Mouse (Mus musculus): ENCODE data around the gene Nadsyn1. TPM values are rescaled to one million over a fixed set of nuclear protein-coding genes. Genes with fewer than 3 reads are reported as not detected.
A peak's percentile ranks its signal among the peaks of the same experiment; 100 is the strongest.

The Nadsyn1 gene
- total RNA-seq, 2 experiments from 2014 or later = 3.7 to 4.6 TPM

GRCm38 (mm10) chr7:143832611-143833010 lies 10.0 kb upstream of the Nadsyn1 start:
- Histone ChIP-seq H3K4me3 (no peak overlapping the region), H3K27ac (no peak overlapping the region)
- TF ChIP-seq CTCF (IDR thresholded peaks at IDR 0.05) = no peak
- no peak for DNase-seq
- intact Hi-C loops (cut with DNase I) = no loop called here

GRCm38 (mm10) chr7:143832196-143832595 lies 9.5 kb upstream of the Nadsyn1 start:
- H3K4me3 ChIP-seq = no peak overlapping the region
- DNase-seq = no peak
- H3K27ac ChIP-seq = no peak overlapping the region
- TF ChIP-seq CTCF (IDR thresholded peaks at IDR 0.05) = no peak
- intact Hi-C loops (cut with DNase I) = no loop called here

- TF ChIP-seq CTCF (IDR thresholded peaks at IDR 0.05) = no peak
Observed at GRCm38 (mm10) chr7:143830399-143830798, 7.8 kb upstream of the Nadsyn1 start.

GRCm38 (mm10) chr7:143829504-143830331 lies 7.1 kb upstream of the Nadsyn1 start:
- DNase-seq = peak; percentile 96
- intact Hi-C loops (cut with DNase I) = loop anchor here (1.0 to 10.0 kb wide), 2 partner anchors 78 to 235 kb away; no protein-coding TSS in a partner anchor
- Histone ChIP-seq H3K4me3 (peak overlapping the region; percentile 91), H3K27ac (peak overlapping the region; percentile 87)
- peak; percentile 94 for TF ChIP-seq CTCF (IDR thresholded peaks at IDR 0.05)

More at GRCm38 (mm10) chr7:143830399-143830798, 7.8 kb upstream of the Nadsyn1 start:
- intact Hi-C loops (cut with DNase I) = no loop called here
- Histone ChIP-seq H3K4me3 (peak overlapping the region; percentile 91), H3K27ac (peak overlapping the region; percentile 87)
- DNase-seq = no peak

- intact Hi-C loops (cut with DNase I) = loop anchor here (10.0 kb wide), 1 partner anchor 232 kb away; no protein-coding TSS in a partner anchor
- TF ChIP-seq CTCF (IDR thresholded peaks at IDR 0.05) = no peak
- no peak for DNase-seq
- no peak overlapping the region for H3K27ac ChIP-seq
- no peak overlapping the region for H3K4me3 ChIP-seq
Observed at GRCm38 (mm10) chr7:143826985-143827384, 4.3 kb upstream of the Nadsyn1 start.

- intact Hi-C loops (cut with DNase I) = loop anchor here (10.0 kb wide), 1 partner anchor 228 kb away; no protein-coding TSS in a partner anchor
- H3K4me3 ChIP-seq = peak overlapping the region; percentile 89
- DNase-seq = peak; percentile 32
- no peak for TF ChIP-seq CTCF (IDR thresholded peaks at IDR 0.05)
- H3K27ac ChIP-seq = peak overlapping the region; percentile 93
Observed at GRCm38 (mm10) chr7:143823266-143823605, 587 bp upstream of the Nadsyn1 start.

GRCm38 (mm10) chr7:143821241-143821640 lies 1.4 kb downstream of the Nadsyn1 start:
- no peak for TF ChIP-seq CTCF (IDR thresholded peaks at IDR 0.05)
- DNase-seq = no peak
- intact Hi-C loops (cut with DNase I) = loop anchor here (10.0 kb wide), 1 partner anchor 226 kb away; no protein-coding TSS in a partner anchor
- H3K27ac ChIP-seq = no peak overlapping the region
- H3K4me3 ChIP-seq = no peak overlapping the region

- DNase-seq = no peak
- no peak overlapping the region for H3K27ac ChIP-seq
- H3K4me3 ChIP-seq = no peak overlapping the region
- TF ChIP-seq CTCF (IDR thresholded peaks at IDR 0.05) = no peak
- intact Hi-C loops (cut with DNase I) = no loop called here
Observed at GRCm38 (mm10) chr7:143819201-143819600, 3.4 kb downstream of the Nadsyn1 start.

GRCm38 (mm10) chr7:143808909-143809308 lies 13.7 kb downstream of the Nadsyn1 start:
- TF ChIP-seq CTCF (IDR thresholded peaks at IDR 0.05) = peak; percentile 36; the same call in 1 of the 2 replicates
- intact Hi-C loops (cut with DNase I) = no loop called here
- Histone ChIP-seq H3K4me3 (no peak overlapping the region), H3K27ac (no peak overlapping the region)
- DNase-seq = no peak

- no peak for TF ChIP-seq CTCF (IDR thresholded peaks at IDR 0.05)
- Histone ChIP-seq H3K27ac (no peak overlapping the region), H3K4me3 (no peak overlapping the region)
- intact Hi-C loops (cut with DNase I) = no loop called here
- peak; percentile 8 for DNase-seq
Observed at GRCm38 (mm10) chr7:143805199-143805624, 17.4 kb downstream of the Nadsyn1 start.

GRCm38 (mm10) chr7:143801195-143802065 lies 21.2 kb downstream of the Nadsyn1 start:
- no peak for DNase-seq
- intact Hi-C loops (cut with DNase I) = no loop called here

GRCm38 (mm10) chr7:143800770-143801169 lies 21.9 kb downstream of the Nadsyn1 start:
- no peak overlapping the region for H3K4me3 ChIP-seq
- no peak for TF ChIP-seq CTCF (IDR thresholded peaks at IDR 0.05)
- no peak overlapping the region for H3K27ac ChIP-seq
- intact Hi-C loops (cut with DNase I) = no loop called here
- DNase-seq = peak; percentile 3

More at GRCm38 (mm10) chr7:143801195-143802065, 21.2 kb downstream of the Nadsyn1 start:
- TF ChIP-seq CTCF (IDR thresholded peaks at IDR 0.05) = no peak
- Histone ChIP-seq H3K27ac (no peak overlapping the region), H3K4me3 (no peak overlapping the region)

- intact Hi-C loops (cut with DNase I) = no loop called here
- TF ChIP-seq CTCF (IDR thresholded peaks at IDR 0.05) = no peak
- Histone ChIP-seq H3K27ac (no peak overlapping the region), H3K4me3 (no peak overlapping the region)
- DNase-seq = no peak
Observed at GRCm38 (mm10) chr7:143798783-143799182, 23.9 kb downstream of the Nadsyn1 start.

All from gastrocnemius, adult 2 months (tissue).